Mouse (Mus musculus): ENCODE data around the gene Hoxb6.

DNA sequence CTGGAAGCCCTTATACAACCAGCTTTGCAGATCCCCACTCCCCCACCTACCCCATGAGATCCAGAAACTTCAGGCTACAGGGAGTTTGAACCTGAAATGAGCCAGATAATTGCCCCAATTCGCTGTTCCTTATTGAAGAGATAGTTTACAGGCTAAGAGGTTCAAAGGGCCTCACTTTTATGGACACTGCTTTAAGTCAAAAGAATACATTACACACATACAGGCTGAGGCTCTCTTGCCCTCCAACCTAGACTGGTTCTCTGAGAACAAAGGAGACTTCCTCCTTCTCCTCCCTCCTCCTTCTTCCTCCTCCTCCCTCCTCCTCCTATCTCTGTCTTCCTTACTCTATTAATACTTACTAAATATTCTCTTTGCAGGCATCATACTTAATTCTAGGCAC, 32.8 kb upstream of the Hoxb6 start:
- TF ChIP-seq CHD2 (IDR thresholded peaks at IDR 0.05; ENCODE audit: low read depth, low read length) (no peak), ZC3H11A (IDR thresholded peaks at IDR 0.05; ENCODE audit: borderline replicate concordance, low read depth, low read length) (no peak)
